Mouse (Mus musculus) liver, embryonic 14.5 days (tissue): Measurements from ENCODE around the gene Igdcc3.

Experiments
- CTCF ChIP-seq: IDR thresholded peaks from 2 replicates; pipeline ENCODE4 v1.5.1; 2016; ENCODE audit warnings: antibody characterized with exemption, low read depth, control low read depth
- EP300 ChIP-seq: IDR thresholded peaks from 2 replicates; pipeline ENCODE4 v1.6.1; 2016; ENCODE audit warnings: antibody characterized with exemption, low read depth

DNA sequence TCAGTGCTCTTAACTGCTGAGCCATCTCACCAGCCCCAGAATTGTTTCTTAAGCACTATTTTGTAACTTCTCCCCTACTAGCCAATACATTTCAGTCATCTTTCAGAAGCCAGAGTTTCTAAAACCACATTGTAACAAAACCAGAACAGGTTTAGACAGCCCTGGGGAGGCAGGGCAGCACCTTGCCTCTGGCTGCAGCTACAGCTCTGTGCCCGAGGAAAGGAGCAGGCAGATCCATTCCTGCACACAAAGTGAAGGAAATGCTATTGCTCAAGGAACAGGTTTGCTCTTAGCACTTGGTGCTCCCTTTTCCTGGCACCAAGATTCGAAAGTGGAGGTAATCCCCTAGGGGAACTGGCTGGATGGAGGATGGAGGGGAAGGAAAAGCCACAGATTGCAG lies 23.5 kb upstream of the Igdcc3 start:
- TF ChIP-seq CTCF (no peak), EP300 (no peak)
